Mouse (Mus musculus): ENCODE data around the gene P3h3.

DNA sequence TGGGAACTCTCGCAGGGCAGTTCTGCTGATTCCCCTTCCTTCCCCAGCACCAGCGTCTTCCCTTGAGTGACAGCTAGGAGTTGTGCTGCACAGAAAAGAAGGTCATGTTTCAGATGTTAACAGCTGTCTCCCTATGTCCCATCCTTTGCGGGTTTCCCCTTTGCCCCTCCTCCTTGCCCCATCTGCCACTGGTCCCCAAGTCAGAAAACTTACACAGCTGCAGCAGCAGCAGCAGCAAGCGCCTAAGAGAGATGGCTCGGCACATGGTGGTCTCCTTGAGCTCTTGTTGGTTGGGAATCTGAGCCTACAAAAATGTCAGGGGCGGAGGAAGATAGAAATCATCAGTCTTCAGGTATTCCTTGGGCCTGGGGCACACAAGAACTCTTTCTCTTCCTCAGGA, 21.8 kb upstream of the P3h3 start:
- no peak for TF ChIP-seq CTCF (IDR thresholded peaks at IDR 0.05; ENCODE audit: borderline replicate concordance, insufficient read depth, low read length)
- no peak for TF ChIP-seq POLR2A (IDR thresholded peaks at IDR 0.05; ENCODE audit: low read depth, low read length)

All from embryonic fibroblast, embryonic 13.5 days (primary cell).